ENCODE assay signal across 24 mouse cellular contexts in the genomic region with DNA sequence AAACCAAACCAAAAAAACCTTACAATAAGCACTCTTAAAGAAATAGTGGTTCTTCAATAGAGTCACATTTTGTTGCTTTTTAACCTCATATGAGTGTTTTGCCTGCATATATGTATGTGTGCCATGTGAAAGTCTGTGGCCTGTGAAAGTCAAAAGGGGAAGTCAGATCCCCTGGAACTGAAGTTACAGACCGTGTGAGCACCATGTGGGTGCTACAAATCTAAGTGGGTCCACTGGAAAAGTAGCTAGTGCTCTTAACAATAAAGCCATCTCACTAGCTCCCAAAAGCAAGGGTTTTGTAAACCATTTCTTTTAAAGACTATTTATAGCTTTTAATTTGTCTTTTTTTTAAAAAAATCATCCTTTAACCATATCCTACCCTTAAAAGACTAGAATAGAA. TPM values are rescaled to one million over a fixed set of nuclear protein-coding genes. Genes with fewer than 3 reads are reported as not detected.
DNase-seq lines count a peak whose midpoint lies in the region; ATAC-seq and TF ChIP-seq lines count a peak whose summit lies in the region.
"Had no signal": no experiment of that assay in that cellular context is flagged by ENCODE, and none has a peak within 500 bp of the region (broad histone marks: within the 10 kb centered on the region; RNA-seq: fewer than 3 reads in every experiment).

No protein-coding gene starts in this region.

- peaks cover 36% of the 10 kb centered on the region for H3K79me2 ChIP-seq in MEL (ENCODE audit: control insufficient read depth, insufficient read depth, low read length, poor library complexity)

- peaks cover 0 to 31% of the 10 kb centered on the region in 2 experiments; a peak in 2 of 4 replicates for H3K36me3 ChIP-seq in MEL (ENCODE audit: control insufficient read depth in 1 of 2, insufficient read depth in 2 of 2, low read length in 2 of 2)
- H3K36me3 ChIP-seq: embryonic facial prominence, embryonic 13.5 days; forebrain, embryonic 12.5 days; heart, embryonic 12.5 days; hindbrain, embryonic 13.5 days had no signal

- H3K27me3 ChIP-seq in MEL (ENCODE audit: control insufficient read depth in 1 of 2, insufficient read depth in 2 of 2, low read length in 2 of 2) = no peaks in the 10 kb centered on the region
- H3K27me3 ChIP-seq: embryonic facial prominence, embryonic 13.5 days; forebrain, embryonic 12.5 days; heart, embryonic 12.5 days; hindbrain, embryonic 13.5 days had no signal

- no peak for TF ChIP-seq POLR2A in MEL (IDR thresholded peaks at IDR 0.05; ENCODE audit: control insufficient read depth in 1 of 2, insufficient read depth in 1 of 2, low read depth in 1 of 2, low read length in 2 of 2, poor library complexity in 1 of 2)

- TF ChIP-seq CTCF in MEL (IDR thresholded peaks at IDR 0.05 in 2 of 3, conservative IDR thresholded peaks at IDR 0.05 in 1 of 3; ENCODE audit: control insufficient read depth in 1 of 3, insufficient read depth in 1 of 3, low read depth in 2 of 3, low read length in 3 of 3, poor library complexity in 1 of 3, severe bottlenecking in 1 of 3) = no peak

- H3K9ac ChIP-seq in MEL (ENCODE audit: control insufficient read depth, low read depth, low read length, poor library complexity, severe bottlenecking) = no peak overlapping the region
- H3K9ac ChIP-seq: embryonic facial prominence, embryonic 13.5 days; forebrain, embryonic 12.5 days; heart, embryonic 12.5 days; hindbrain, embryonic 13.5 days had no signal

- DNase-seq in 416B (ENCODE audit: low read depth) (peak; percentile 56), MEL (ENCODE audit: low read depth, low spot score) (peak; percentile 70)
- no peak for DNase-seq in T-cell, adult 2 months (ENCODE audit: low spot score)
- no peak for DNase-seq in spleen, postnatal 4 days (ENCODE audit: low spot score in 2 of 2)
- DNase-seq in lung, adult 18-20 months = no peak
- DNase-seq: adrenal gland, postnatal 10 days; cerebellum, adult 11-12 months; cerebellum, postnatal 25 days; gastrocnemius, postnatal 14 days; heart, postnatal 36 days had no signal

- peak; percentile 53 for ATAC-seq in granulocyte monocyte progenitor cell, adult 5-6 weeks (replicated peaks; ENCODE audit: poor library complexity, severe bottlenecking)
- peak; percentile 31; the same call in 1 of the 2 replicates for ATAC-seq in neutrophil, adult 5-6 weeks (ENCODE audit: extremely low read depth, insufficient number of reproducible peaks, low FRiP score, poor library complexity, severe bottlenecking)
- ATAC-seq: forebrain, embryonic 16.5 days; hindbrain, postnatal 0 days had no signal

- no peak overlapping the region for H3K4me3 ChIP-seq in MEL (ENCODE audit: control insufficient read depth in 1 of 2, insufficient read depth in 1 of 2, low read depth in 2 of 2, low read length in 2 of 2)
- H3K4me3 ChIP-seq: embryonic facial prominence, embryonic 13.5 days; forebrain, embryonic 12.5 days; heart, embryonic 12.5 days; hindbrain, embryonic 13.5 days had no signal

- peaks cover 8 to 20% of the 10 kb centered on the region in 2 experiments for H3K4me1 ChIP-seq in MEL (ENCODE audit: control insufficient read depth in 1 of 2, insufficient read depth in 2 of 2, low read length in 2 of 2)

- no peak for TF ChIP-seq RAD21 in MEL (IDR thresholded peaks at IDR 0.05; ENCODE audit: low read depth, low read length)

- no peak overlapping the region for H3K27ac ChIP-seq in MEL (ENCODE audit: control insufficient read depth, low read depth, low read length)
- H3K27ac ChIP-seq: embryonic facial prominence, embryonic 13.5 days; forebrain, embryonic 12.5 days; hindbrain, embryonic 13.5 days; hindbrain, postnatal 0 days had no signal

- TF ChIP-seq EP300 in MEL (IDR thresholded peaks at IDR 0.05; ENCODE audit: low read depth in 1 of 2, low read length in 2 of 2) = no peak

- no peaks in the 10 kb centered on the region for H3K9me3 ChIP-seq in MEL (replicated peaks; ENCODE audit: insufficient read depth, low read length)
- H3K9me3 ChIP-seq: embryonic facial prominence, embryonic 13.5 days; forebrain, embryonic 12.5 days; G1E; heart, embryonic 12.5 days; hindbrain, embryonic 13.5 days had no signal

TF ChIP-seq in MEL, 35 proteins besides CTCF, POLR2A, EP300 and RAD21:
- peak; percentile 61 for TF ChIP-seq MXI1 (IDR thresholded peaks at IDR 0.05; ENCODE audit: low read depth, low read length)
- TF ChIP-seq MYC (IDR thresholded peaks at IDR 0.05; ENCODE audit: low read depth, low read length) = peak; percentile 86
- TF ChIP-seq CHD1 (IDR thresholded peaks at IDR 0.05; ENCODE audit: low read depth, low read length) = 0 out of 2 replicates have a peak, but pooled peaks have one; percentile 84
- TF ChIP-seq MAX (IDR thresholded peaks at IDR 0.05; ENCODE audit: low read length) = peak; percentile 60
- no peak for TF ChIP-seq ZC3H11A (IDR thresholded peaks at IDR 0.05; ENCODE audit: low read depth, low read length)
- no peak for TF ChIP-seq SMC3 (IDR thresholded peaks at IDR 0.05; ENCODE audit: low read depth, low read length)

RNA-seq across cellular contexts. Expression of gene Cmpk1, which starts 4.4 kb away (rescaled TPM):
- total RNA-seq in MEL (2012; rRNA removed) = 28.7 and 33.4 TPM in 2 replicates
- 10 to 100 TPM in 1 of 2 experiments, not detected in 1; 33.7 TPM for polyA plus RNA-seq in MEL (2012; ENCODE audit: insufficient read depth in 1 of 2, insufficient read length in 2 of 2, low read depth in 1 of 2, low replicate concordance in 2 of 2, missing spikeins in 1 of 2)
- 68.3 and 74.7 TPM in 2 replicates for total RNA-seq in granulocyte monocyte progenitor cell, adult 5-6 weeks (2014; fragmentation: Nextera tagmentation)
- total RNA-seq in granulocyte monocyte progenitor cell, adult 5-6 weeks (2017) = 183 and 233 TPM in 2 replicates
- 62.5 and 78.5 TPM in 2 replicates for total RNA-seq in neutrophil, adult 5-6 weeks (2017)

RNA-seq across cellular contexts. Expression of gene Stil, which starts 17.3 kb away (rescaled TPM):
- 5.0 and 5.9 TPM in 2 replicates for total RNA-seq in MEL (2012; rRNA removed)
- polyA plus RNA-seq in MEL (2012; ENCODE audit: insufficient read depth in 1 of 2, insufficient read length in 2 of 2, low read depth in 1 of 2, low replicate concordance in 2 of 2, missing spikeins in 1 of 2) = 1 to 10 TPM in 1 of 2 experiments, not detected in 1; 9.1 TPM
- total RNA-seq in granulocyte monocyte progenitor cell, adult 5-6 weeks (2014; fragmentation: Nextera tagmentation) = 20.3 and 20.4 TPM in 2 replicates
- 18.4 and 21.7 TPM in 2 replicates for total RNA-seq in granulocyte monocyte progenitor cell, adult 5-6 weeks (2017)
- total RNA-seq in neutrophil, adult 5-6 weeks (2017) = 0.74 TPM in 1 of 2 replicates, not detected in the other

RNA-seq across cellular contexts. Expression of gene Foxe3, which starts 56.8 kb away (rescaled TPM):
- not detected in 2 replicates for total RNA-seq in MEL (2012; rRNA removed)
- not detected for polyA plus RNA-seq in MEL (2012; ENCODE audit: insufficient read depth in 1 of 2, insufficient read length in 2 of 2, low read depth in 1 of 2, low replicate concordance in 2 of 2, missing spikeins in 1 of 2)
- total RNA-seq in granulocyte monocyte progenitor cell, adult 5-6 weeks (2014; fragmentation: Nextera tagmentation) = not detected in 2 replicates
- not detected in 2 replicates for total RNA-seq in granulocyte monocyte progenitor cell, adult 5-6 weeks (2017)
- total RNA-seq in neutrophil, adult 5-6 weeks (2017) = not detected in 2 replicates
- total RNA-seq: adrenal gland, postnatal 10 days; adrenal gland, postnatal 4 days; G1E; gastrocnemius, postnatal 14 days; heart, adult 8-10 months; heart, postnatal 36 days; hindbrain, postnatal 0 days had no signal
- polyA plus RNA-seq: embryonic facial prominence, embryonic 13.5 days; forebrain, embryonic 12.5 days; forebrain, embryonic 16.5 days; G1E; gonadal fat pad, adult 2 months; heart, embryonic 12.5 days; heart, embryonic 16.5 days; hindbrain, embryonic 13.5 days; hindbrain, postnatal 0 days; intestine, embryonic 14.5 days had no signal

Comparison
In these comparisons a context has a peak if more than half of its experiments do, and no peak if none do; other contexts are left out.
1. DNase-seq: peak in 416B (single experiment) and MEL (single experiment); none in T-cell, adult 2 months (single experiment), spleen, postnatal 4 days (0 of 2) and lung, adult 18-20 months (0 of 2).